Mouse (Mus musculus) CD4-positive naive resting alpha-beta T cell, adult 76 days (primary cell): ENCODE measurements around the gene Stum. TPM values are rescaled to one million over a fixed set of nuclear protein-coding genes. Genes with fewer than 3 reads are reported as not detected.

Source experiments
- total RNA-seq: library from RNA; stranded (reverse); gene quantifications from one replicate; pipeline ENCODE4 v1.2.4, GENCODE M21; 2023

Stum gene
- 0.09 TPM for total RNA-seq

GRCm38 (mm10) chr1:180483399-180484291, at the start of gene Stum:
Gene Stum (minus strand): TSS chr1:180483504.

Other genes starting within 250 kb of the Stum start
- gene Psen2, start 220.1 kb downstream of the Stum start, total RNA-seq: 49.0 TPM
- gene Itpkb, start 153.0 kb downstream of the Stum start, total RNA-seq: 479 TPM
- gene Parp1, start 85.4 kb upstream of the Stum start, total RNA-seq: 69.7 TPM
- gene Lin9, start 157.6 kb upstream of the Stum start, total RNA-seq: 14.2 TPM
- gene Mixl1, start 213.5 kb upstream of the Stum start, total RNA-seq: not detected
- gene Acbd3, start 242.5 kb upstream of the Stum start, total RNA-seq: 59.4 TPM